Mouse (Mus musculus) naive thymus-derived CD4-positive, alpha-beta T cell, adult 2 months (primary cell): ENCODE results near the gene Zfyve1.
"Not testable (repeated sequence)": the region's sequence is repeated elsewhere in the genome, so short reads cannot be mapped to it uniquely, and the experiment has no call there.

Experiments
- DNase-seq: peaks from one replicate; pipeline ENCODE4 v3.0.0-alpha.2; 2011; ENCODE audit warnings: low read depth

The Zfyve1 gene

GRCm38 (mm10) chr12:83597025-83597501, at the start of gene Zfyve1:
Gene Zfyve1 (minus strand): TSS chr12:83597222.
- peak; percentile 90 for DNase-seq

- DNase-seq = no peak
Observed at GRCm38 (mm10) chr12:83643116-83643515, 46.1 kb upstream of the Zfyve1 start.

GRCm38 (mm10) chr12:83641233-83641632, 44.2 kb upstream of the Zfyve1 start:
- no peak for DNase-seq

GRCm38 (mm10) chr12:83633807-83634206, 36.8 kb upstream of the Zfyve1 start:
- no peak for DNase-seq

- peak; percentile 68 for DNase-seq
Observed at GRCm38 (mm10) chr12:83632680-83633025, 35.6 kb upstream of the Zfyve1 start.

- DNase-seq = peak; percentile 99
Observed at GRCm38 (mm10) chr12:83631743-83632679, 35.0 kb upstream of the Zfyve1 start.

- DNase-seq = not testable (repeated sequence)
Observed at GRCm38 (mm10) chr12:83630936-83631335, 33.9 kb upstream of the Zfyve1 start, which contains the start of gene Rbm25. Gene Rbm25 (plus strand): TSS chr12:83631236.

GRCm38 (mm10) chr12:83624321-83624720, 27.3 kb upstream of the Zfyve1 start:
- DNase-seq = no peak

GRCm38 (mm10) chr12:83622031-83622755, 25.2 kb upstream of the Zfyve1 start:
- DNase-seq = no peak

- DNase-seq = not testable (repeated sequence)
Observed at GRCm38 (mm10) chr12:83620694-83621093, 23.7 kb upstream of the Zfyve1 start.

- DNase-seq = no peak
Observed at GRCm38 (mm10) chr12:83618981-83619380, 22.0 kb upstream of the Zfyve1 start.

- no peak for DNase-seq
Observed at GRCm38 (mm10) chr12:83617261-83617660, 20.2 kb upstream of the Zfyve1 start.

- DNase-seq = not testable (repeated sequence)
Observed at GRCm38 (mm10) chr12:83606411-83606810, 9.4 kb upstream of the Zfyve1 start.

GRCm38 (mm10) chr12:83602285-83602684, 5.3 kb upstream of the Zfyve1 start:
- no peak for DNase-seq

- no peak for DNase-seq
Observed at GRCm38 (mm10) chr12:83597881-83598280, 859 bp upstream of the Zfyve1 start.

GRCm38 (mm10) chr12:83596191-83596954, 649 bp downstream of the Zfyve1 start:
- DNase-seq = peak; percentile 21

- no peak for DNase-seq
Observed at GRCm38 (mm10) chr12:83594454-83595040, 2.5 kb downstream of the Zfyve1 start.

- DNase-seq = no peak
Observed at GRCm38 (mm10) chr12:83591754-83592501, 5.1 kb downstream of the Zfyve1 start.

- DNase-seq = no peak
Observed at GRCm38 (mm10) chr12:83586628-83587027, 10.4 kb downstream of the Zfyve1 start.

- no peak for DNase-seq
Observed at GRCm38 (mm10) chr12:83582747-83583146, 14.3 kb downstream of the Zfyve1 start.

- no peak for DNase-seq
Observed at GRCm38 (mm10) chr12:83582106-83582505, 14.9 kb downstream of the Zfyve1 start.
